Comparison of ENCODE assay signal across 19 mouse cellular contexts in genomic region chr5:143512305-143512704, GRCm38 (mm10). TPM values are rescaled to one million over a fixed set of nuclear protein-coding genes. Genes with fewer than 3 reads are reported as not detected.
DNase-seq lines count a peak whose midpoint lies in the region; ATAC-seq and TF ChIP-seq lines count a peak whose summit lies in the region.
"Had no signal": no experiment of that assay in that cellular context is flagged by ENCODE, and none has a peak within 500 bp of the region (broad histone marks: within the 10 kb centered on the region; RNA-seq: fewer than 3 reads in every experiment).

No protein-coding gene starts in this region.

- TF ChIP-seq EP300 in heart, adult 2 months (IDR thresholded peaks at IDR 0.05; ENCODE audit: insufficient read depth, low read depth, low read length): no peak

- ATAC-seq in liver, embryonic 12.5 days: peak; percentile 68
- peak; percentile 21; the same call in 1 of the 2 replicates for ATAC-seq in megakaryocyte progenitor cell, adult 5-6 weeks (replicated peaks; ENCODE audit: poor library complexity)
- ATAC-seq: forebrain, embryonic 13.5 days; inflammation-experienced regulatory T-cells, adult 6 months had no signal

- H3K4me2 ChIP-seq in liver, embryonic 12.5 days: peak overlapping the region; percentile 35
- H3K4me2 ChIP-seq: embryonic facial prominence, embryonic 12.5 days; forebrain, embryonic 13.5 days; hindbrain, embryonic 12.5 days; limb, embryonic 12.5 days; midbrain, embryonic 11.5 days had no signal

- WGBS in heart, adult 2 months: 33% methylated on average over 4 of the region's 4 CpGs
- 39% methylated on average over 4 of the region's 4 CpGs for WGBS in liver, embryonic 12.5 days (ENCODE audit: insufficient replicate concordance)

- no peak for DNase-seq in heart, adult 2 months
- DNase-seq in heart, postnatal 4 days: no peak
- no peak for DNase-seq in spleen, postnatal 10 days (ENCODE audit: low spot score in 2 of 2)
- no peak for DNase-seq in gastrocnemius, postnatal 25 days
- no peak for DNase-seq in gastrocnemius, postnatal 10 days
- DNase-seq: adrenal gland, adult 8-10 months; cerebellum, adult 18-20 months; cerebellum, postnatal 36 days; lung, postnatal 14 days; thymus, adult 2 months had no signal

- peak overlapping the region; percentile 51 for H3K27ac ChIP-seq in heart, adult 2 months
- H3K27ac ChIP-seq in brown adipose tissue, adult 24 weeks (replicated peaks; ENCODE audit: low read depth, low read length): peak overlapping the region; percentile 62
- H3K27ac ChIP-seq in liver, embryonic 12.5 days: peak overlapping the region; percentile 64
- H3K27ac ChIP-seq: embryonic facial prominence, embryonic 12.5 days; forebrain, embryonic 13.5 days; hindbrain, embryonic 12.5 days; limb, embryonic 12.5 days had no signal

- no peaks in the 10 kb centered on the region for H3K27me3 ChIP-seq in heart, adult 2 months (ENCODE audit: control insufficient read depth, insufficient read depth, low read length)
- H3K27me3 ChIP-seq in liver, embryonic 12.5 days (replicated peaks): no peaks in the 10 kb centered on the region
- H3K27me3 ChIP-seq: embryonic facial prominence, embryonic 12.5 days; forebrain, embryonic 13.5 days; hindbrain, embryonic 12.5 days; limb, embryonic 12.5 days had no signal

- H3K36me3 ChIP-seq in heart, adult 2 months (ENCODE audit: control insufficient read depth, insufficient read depth, low read length): peaks cover 42% of the 10 kb centered on the region
- H3K36me3 ChIP-seq in liver, embryonic 12.5 days: peaks cover 96% of the 10 kb centered on the region

- intact Hi-C loops in heart, adult 2 months (cut with DNase I): no loop called here

- no peak overlapping the region for H3K4me3 ChIP-seq in heart, adult 2 months
- no peak overlapping the region for H3K4me3 ChIP-seq in brown adipose tissue, adult 24 weeks (ENCODE audit: insufficient read depth, low read depth, low read length)
- H3K4me3 ChIP-seq in liver, embryonic 12.5 days: no peak overlapping the region
- H3K4me3 ChIP-seq: embryonic facial prominence, embryonic 12.5 days; forebrain, embryonic 13.5 days; hindbrain, embryonic 12.5 days; limb, embryonic 12.5 days had no signal

- peaks cover 8% of the 10 kb centered on the region for H3K79me2 ChIP-seq in heart, adult 2 months (replicated peaks; ENCODE audit: control insufficient read depth, insufficient read depth, low read length)

- peaks cover 51% of the 10 kb centered on the region for H3K4me1 ChIP-seq in heart, adult 2 months (ENCODE audit: control insufficient read depth, insufficient read depth, low read length)
- peaks cover 39% of the 10 kb centered on the region for H3K4me1 ChIP-seq in brown adipose tissue, adult 24 weeks (ENCODE audit: control insufficient read depth, insufficient read depth, insufficient read length, low read length)
- H3K4me1 ChIP-seq in liver, embryonic 12.5 days: peaks cover 83% of the 10 kb centered on the region

- no peaks in the 10 kb centered on the region for H3K9me3 ChIP-seq in liver, embryonic 12.5 days (replicated peaks)
- H3K9me3 ChIP-seq: embryonic facial prominence, embryonic 12.5 days; forebrain, embryonic 13.5 days; hindbrain, embryonic 12.5 days; limb, embryonic 12.5 days had no signal

- no peak overlapping the region for H3K9ac ChIP-seq in heart, adult 2 months (ENCODE audit: low read depth, low read length)
- H3K9ac ChIP-seq in liver, embryonic 12.5 days: peak overlapping the region; percentile 14; the same call in 1 of the 2 replicates
- H3K9ac ChIP-seq: embryonic facial prominence, embryonic 12.5 days; forebrain, embryonic 13.5 days; hindbrain, embryonic 12.5 days; limb, embryonic 12.5 days had no signal

- no peak for TF ChIP-seq CTCF in heart, adult 2 months (IDR thresholded peaks at IDR 0.05)

- TF ChIP-seq POLR2A in heart, adult 2 months (IDR thresholded peaks at IDR 0.05; ENCODE audit: insufficient read depth, low read depth, low read length): no peak

RNA-seq across cellular contexts. Expression of gene Rac1, which starts 15.5 kb away (rescaled TPM):
- total RNA-seq in heart, adult 2 months (2021): 100 to 1,000 TPM; 219 to 231 TPM
- polyA plus RNA-seq in heart, adult 2 months (2012; rRNA removed): 204 and 351 TPM in 2 replicates
- total RNA-seq in heart, postnatal 4 days (2021): 100 to 1,000 TPM; 317 to 339 TPM
- polyA plus RNA-seq in brown adipose tissue, adult 24 weeks (2012; ENCODE audit: insufficient read depth, insufficient read length, missing spikeins): 165 and 188 TPM in 2 replicates
- 254 and 256 TPM in 2 replicates for polyA plus RNA-seq in liver, embryonic 12.5 days (2016; fragmentation: Nextera tagmentation; extraction: Ambion mirVana)
- total RNA-seq in megakaryocyte progenitor cell, adult 5-6 weeks (2015): 654 and 681 TPM in 2 replicates
- 85.9 and 114 TPM in 2 replicates for total RNA-seq in megakaryocyte progenitor cell, adult 5-6 weeks (2017)
- total RNA-seq in gastrocnemius, postnatal 25 days (2021): 100 to 1,000 TPM; 180 to 184 TPM
- total RNA-seq in gastrocnemius, postnatal 10 days (2021): 100 to 1,000 TPM; 237 to 250 TPM

RNA-seq across cellular contexts. Expression of gene Daglb, which starts 47.9 kb away (rescaled TPM):
- total RNA-seq in heart, adult 2 months (2021): 1 to 10 TPM; 7.6 to 8.2 TPM
- 9.7 and 12.2 TPM in 2 replicates for polyA plus RNA-seq in heart, adult 2 months (2012; rRNA removed)
- 1 to 10 TPM; 8.0 to 8.7 TPM for total RNA-seq in heart, postnatal 4 days (2021)
- 3.7 and 4.8 TPM in 2 replicates for polyA plus RNA-seq in brown adipose tissue, adult 24 weeks (2012; ENCODE audit: insufficient read depth, insufficient read length, missing spikeins)
- 11.8 and 12.6 TPM in 2 replicates for polyA plus RNA-seq in liver, embryonic 12.5 days (2016; fragmentation: Nextera tagmentation; extraction: Ambion mirVana)
- 13.4 and 15.3 TPM in 2 replicates for total RNA-seq in megakaryocyte progenitor cell, adult 5-6 weeks (2015)
- total RNA-seq in megakaryocyte progenitor cell, adult 5-6 weeks (2017): 22.7 and 25.9 TPM in 2 replicates
- total RNA-seq in gastrocnemius, postnatal 25 days (2021): 1 to 10 TPM; 6.0 to 7.2 TPM
- total RNA-seq in gastrocnemius, postnatal 10 days (2021): 1 to 10 TPM; 4.2 to 5.7 TPM
